Mouse (Mus musculus) lung, embryonic 16.5 days (tissue): ENCODE results near the gene Prm2. TPM values are rescaled to one million over a fixed set of nuclear protein-coding genes. Genes with fewer than 3 reads are reported as not detected.

Experiments
- ATAC-seq: fragments of 200-750 bp; cut with Nextera tagmentation; 2 replicates; pipeline ENCODE4 v1.8.0; 2017; ENCODE audit warnings: low read depth, mild to moderate bottlenecking, moderate library complexity
- H3K27ac ChIP-seq: fragments of 300-500 bp; sonication (generic); 2 replicates; pipeline ENCODE4 v1.5.1; 2014; ENCODE audit warnings: mild to moderate bottlenecking, control low read depth, low read length
- H3K27me3 ChIP-seq: fragments of 300-500 bp; sonication (generic); 2 replicates; pipeline ENCODE4 v1.6.1; 2014; ENCODE audit warnings: low read depth, low read length, mixed read lengths; ENCODE audit not compliant: control insufficient read depth, insufficient read depth
- H3K36me3 ChIP-seq: fragments of 300-500 bp; sonication (generic); 2 replicates; pipeline ENCODE4 v1.6.1; 2014; ENCODE audit warnings: low read length; ENCODE audit not compliant: control insufficient read depth, insufficient read depth
- H3K4me1 ChIP-seq: fragments of 300-500 bp; sonication (generic); replicated peaks from 2 replicates; pipeline ENCODE4 v1.6.1; 2014; ENCODE audit warnings: low read length, mixed read lengths; ENCODE audit not compliant: control insufficient read depth, insufficient read depth
- H3K4me2 ChIP-seq: fragments of 300-500 bp; sonication (generic); 2 replicates; pipeline ENCODE4 v1.6.1; 2014; ENCODE audit warnings: low read depth, low read length, control low read depth
- H3K4me3 ChIP-seq: fragments of 300-500 bp; sonication (generic); 2 replicates; pipeline ENCODE4 v1.5.1; 2014; ENCODE audit warnings: mild to moderate bottlenecking, low read length, control low read depth
- H3K9ac ChIP-seq: fragments of 300-500 bp; sonication (generic); 2 replicates; pipeline ENCODE4 v1.6.1; 2014; ENCODE audit warnings: low read length, control low read depth
- H3K9me3 ChIP-seq: fragments of 300-500 bp; sonication (generic); 2 replicates; pipeline ENCODE4 v1.6.1; 2016; ENCODE audit warnings: low read length; ENCODE audit not compliant: control insufficient read depth
- WGBS: fragments of 180-500 bp; shearing (Covaris S2); extraction: QIAGEN DNeasy Blood & Tissue Kit; methylation state at CpG from one replicate; pipeline ENCODE4 v1.1.7; 2014; 5-methylcytosine and 5-hydroxymethylcytosine counted together
- polyA plus RNA-seq: library from polyadenylated mRNA; unstranded; fragments of >200 nt; fragmentation: Nextera tagmentation; extraction: Ambion mirVana; gene quantifications from 2 replicates; pipeline ENCODE4 v1.2.1, GENCODE M21; 2015

Gene Prm2
- polyA plus RNA-seq, 1 experiment from 2014 or later, result not detected

GRCm38 (mm10) chr16:10754521-10755296 lies 41.2 kb downstream of the Prm2 start:
- Histone ChIP-seq H3K4me2 (no peak overlapping the region), H3K36me3 (no peaks in the 10 kb centered on the region), H3K4me3 (no peak overlapping the region), H3K27me3 (no peaks in the 10 kb centered on the region), H3K27ac (no peak overlapping the region), H3K9me3 (no peaks in the 10 kb centered on the region), H3K9ac (no peak overlapping the region), H3K4me1 (peaks cover 5% of the 10 kb centered on the region; the same call in 1 of the 2 replicates)
- ATAC-seq, result no peak
- WGBS, result 85% methylated on average over 3 of the region's 3 CpGs

- Histone ChIP-seq H3K36me3 (no peaks in the 10 kb centered on the region), H3K9me3 (no peaks in the 10 kb centered on the region), H3K27me3 (no peaks in the 10 kb centered on the region), H3K4me3 (no peak overlapping the region), H3K9ac (no peak overlapping the region), H3K27ac (no peak overlapping the region), H3K4me1 (0 out of 2 replicates have a peak, but pooled peaks cover 5% of the 10 kb centered on the region), H3K4me2 (no peak overlapping the region)
- ATAC-seq, result peak; percentile 63
- 19% methylated on average over 7 of the region's 7 CpGs for WGBS
Measured at GRCm38 (mm10) chr16:10749824-10750223, 46.1 kb downstream of the Prm2 start.

- 23% methylated on average over 7 of the region's 7 CpGs for WGBS
- no peaks in the 10 kb centered on the region for H3K36me3 ChIP-seq
- H3K4me3 ChIP-seq, result no peak overlapping the region
- H3K27me3 ChIP-seq, result no peaks in the 10 kb centered on the region
- no peak overlapping the region for H3K4me2 ChIP-seq
- no peak overlapping the region for H3K27ac ChIP-seq
- H3K9me3 ChIP-seq, result no peaks in the 10 kb centered on the region
- H3K4me1 ChIP-seq, result 0 out of 2 replicates have a peak, but pooled peaks cover 5% of the 10 kb centered on the region
- no peak overlapping the region for H3K9ac ChIP-seq
- no peak; the same call in 1 of the 2 replicates for ATAC-seq
Measured at GRCm38 (mm10) chr16:10749226-10749625, 46.7 kb downstream of the Prm2 start.

Other genes starting within 250 kb of the Prm2 start
- 6.8 and 8.7 TPM in 2 replicates for gene Socs1, start 10.6 kb downstream of the Prm2 start, polyA plus RNA-seq
- not detected in 2 replicates for gene Tnp2, start 7.5 kb downstream of the Prm2 start, polyA plus RNA-seq
- gene Prm3, start 5.2 kb downstream of the Prm2 start, polyA plus RNA-seq, result not detected in 2 replicates
- gene Prm1, start 9.7 kb upstream of the Prm2 start, polyA plus RNA-seq, result not detected in 2 replicates
- gene Gm11172, start 16.8 kb upstream of the Prm2 start, polyA plus RNA-seq, result not detected in 2 replicates
- gene Rmi2, start 38.9 kb upstream of the Prm2 start, polyA plus RNA-seq, result 3.1 and 3.4 TPM in 2 replicates